Mouse (Mus musculus) c-Kit-positive CD71-positive TER-119-positive erythroid progenitor cells, embryonic 14.5 days (primary cell): ENCODE measurements around the gene Atp6v1e2.

Experiments
- DNase-seq: peaks from one replicate; pipeline ENCODE4 v3.0.0-alpha.2; 2013; ENCODE audit warnings: low spot score

Gene Atp6v1e2

DNA sequence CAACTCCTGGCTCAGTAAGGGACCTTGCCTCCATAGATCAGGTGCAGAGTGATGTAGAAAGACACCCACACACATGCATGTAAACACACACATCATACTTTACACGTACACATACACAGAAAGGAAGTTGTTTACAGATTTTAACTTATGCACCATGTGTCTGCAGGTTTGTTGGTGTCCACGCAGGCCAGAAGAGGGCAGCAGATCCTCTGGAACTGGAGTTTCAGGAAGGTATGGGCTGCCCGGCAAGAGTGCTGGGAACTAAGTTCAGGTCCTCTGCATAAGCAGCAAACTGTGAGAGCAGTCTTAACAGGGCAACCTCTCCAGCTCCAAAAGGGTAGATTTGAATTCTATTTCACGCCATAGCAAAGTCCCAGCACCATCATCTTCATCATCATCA is 32.2 kb downstream of the Atp6v1e2 start:
- DNase-seq, result no peak

DNA sequence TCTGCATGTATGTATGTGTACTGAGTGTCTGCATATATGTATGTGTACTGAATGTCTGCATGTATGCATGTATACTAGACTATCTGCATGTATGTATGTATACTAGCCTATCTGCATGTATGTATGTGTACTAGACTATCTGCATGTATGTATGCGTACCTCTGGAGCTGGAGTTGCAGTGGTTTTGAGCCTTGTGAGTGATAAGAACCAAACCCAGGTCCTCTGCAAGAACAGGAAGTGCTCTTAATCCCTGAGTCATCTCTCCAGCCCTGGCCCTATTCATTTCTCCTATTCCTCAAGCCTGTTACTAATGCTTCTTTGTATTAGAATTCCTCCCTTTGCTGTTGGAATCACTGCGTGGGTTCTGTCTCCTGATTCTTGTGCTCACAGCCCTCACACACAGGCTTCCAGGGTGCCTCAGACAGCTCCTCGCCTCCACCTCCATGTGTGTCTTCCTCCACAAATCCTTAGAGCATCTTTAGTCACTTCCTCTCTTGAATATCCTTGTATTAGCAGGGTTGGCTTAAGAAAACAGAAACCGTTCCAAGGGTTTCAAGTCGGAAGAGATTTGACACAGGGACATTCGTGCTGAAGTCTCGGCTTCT is 34.6 kb downstream of the Atp6v1e2 start:
- no peak for DNase-seq

DNA sequence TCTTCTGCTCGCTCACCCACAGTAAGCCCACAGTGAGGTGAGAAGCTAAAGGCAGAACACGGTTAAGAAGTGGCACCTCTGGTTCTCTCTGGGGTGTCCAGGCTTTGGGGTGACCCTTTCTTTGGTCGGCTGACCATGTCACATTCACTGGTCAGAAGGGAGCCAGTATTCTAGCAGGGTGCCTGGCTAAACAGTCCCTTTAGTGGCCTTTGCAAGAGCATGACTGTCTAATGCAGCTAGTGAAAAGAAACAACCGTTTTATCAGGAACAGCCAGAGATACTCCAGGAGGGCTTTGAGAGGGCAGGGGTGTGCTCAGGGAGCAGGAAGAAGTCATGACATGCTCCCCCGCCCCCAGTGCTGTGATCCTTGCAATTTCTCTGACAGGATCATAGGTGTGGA is 36.4 kb downstream of the Atp6v1e2 start:
- no peak for DNase-seq

DNA sequence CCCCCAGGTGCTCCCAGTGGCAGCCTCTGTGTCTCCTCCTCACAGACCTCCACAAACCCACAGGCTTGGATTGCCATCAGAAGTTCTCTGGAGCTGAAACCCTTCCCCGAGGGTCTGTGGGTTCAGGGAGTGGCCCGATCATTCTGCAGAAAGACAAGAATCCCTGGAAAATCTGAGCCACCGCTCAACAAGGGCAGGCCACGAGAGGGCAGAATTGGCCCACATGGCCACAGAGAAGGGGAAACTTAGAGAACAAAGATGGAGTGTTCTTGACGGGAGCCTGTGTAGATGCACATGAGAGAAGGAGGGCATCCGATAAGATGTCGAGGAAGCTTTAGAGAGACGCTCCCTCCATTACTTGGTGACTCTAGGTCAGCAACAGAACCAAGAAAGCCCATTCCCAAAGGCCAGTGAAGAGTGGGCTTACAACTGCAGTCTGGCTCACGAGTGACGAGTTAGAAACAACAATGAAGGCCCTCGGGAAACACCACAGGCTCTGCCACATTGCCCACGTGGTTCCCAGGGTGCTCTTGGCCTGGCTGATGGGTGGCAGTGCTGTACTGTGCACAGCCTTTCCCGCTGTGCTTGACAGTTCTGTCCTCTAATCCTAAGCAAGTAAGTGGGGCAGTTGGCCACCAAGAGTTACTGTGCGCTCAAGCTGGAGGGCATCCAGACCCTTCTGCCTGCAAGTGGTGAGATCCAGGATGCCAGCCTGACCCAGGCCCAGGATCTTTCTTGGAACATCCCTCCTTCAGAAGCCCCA is 37.8 kb downstream of the Atp6v1e2 start:
- no peak for DNase-seq

DNA sequence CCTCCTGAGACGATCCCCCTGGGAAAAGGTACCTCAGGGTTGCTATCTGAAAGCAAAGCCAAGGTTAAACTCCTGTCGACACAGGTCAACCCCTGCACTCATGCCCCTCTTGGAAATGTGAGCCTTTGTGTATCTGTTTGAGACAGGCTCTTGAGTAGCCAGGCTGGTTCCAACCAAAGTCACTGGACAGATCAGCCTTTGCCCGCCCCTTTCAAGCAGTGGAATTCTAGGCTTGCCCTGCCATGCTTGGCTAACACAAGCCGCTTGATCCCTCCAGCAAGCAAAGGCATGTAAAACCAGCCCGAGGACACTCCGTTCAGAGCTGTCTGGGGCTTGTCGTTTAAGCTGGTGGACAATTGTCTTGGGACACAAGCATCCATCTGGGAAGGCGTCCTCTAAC is 39.4 kb downstream of the Atp6v1e2 start:
- DNase-seq, result no peak

DNA sequence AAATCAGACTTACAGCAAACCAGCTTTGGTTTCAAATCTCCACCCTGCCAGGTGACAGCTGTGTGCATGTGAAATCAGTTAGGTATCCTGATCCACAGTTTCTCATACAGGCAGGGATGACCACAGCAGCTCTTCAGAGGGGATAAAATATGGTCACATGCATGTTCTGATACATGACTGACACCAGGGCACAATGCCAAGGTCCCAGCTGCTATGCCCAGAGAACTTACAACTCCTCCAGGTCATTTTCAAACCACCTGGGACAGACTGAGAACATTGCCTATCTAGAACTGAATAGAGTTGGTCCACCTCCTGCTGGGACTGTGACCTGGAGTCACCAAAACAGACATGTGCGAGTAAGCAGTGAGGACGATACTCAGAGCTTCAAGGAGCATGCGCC is 40.6 kb downstream of the Atp6v1e2 start:
- no peak for DNase-seq

DNA sequence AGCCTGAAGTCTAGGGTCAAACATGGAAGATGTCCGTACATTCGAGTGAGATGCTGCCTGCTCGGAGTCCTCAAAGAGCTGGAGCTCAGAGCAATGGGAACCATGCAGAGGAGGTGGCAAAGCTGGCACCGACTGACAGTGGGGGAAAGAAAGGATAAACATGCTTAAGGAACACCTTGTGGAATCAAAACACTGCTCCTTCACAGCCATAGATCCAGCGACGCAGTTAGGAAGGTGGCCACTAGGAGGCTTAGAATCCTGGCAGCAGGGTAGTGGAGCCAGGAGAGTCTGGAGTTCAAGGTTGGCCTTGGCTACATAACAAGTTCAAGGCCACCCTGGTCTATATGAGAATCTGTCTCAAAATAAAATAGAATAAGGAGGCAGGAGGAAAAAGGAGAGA is 41.1 kb downstream of the Atp6v1e2 start:
- no peak for DNase-seq

DNA sequence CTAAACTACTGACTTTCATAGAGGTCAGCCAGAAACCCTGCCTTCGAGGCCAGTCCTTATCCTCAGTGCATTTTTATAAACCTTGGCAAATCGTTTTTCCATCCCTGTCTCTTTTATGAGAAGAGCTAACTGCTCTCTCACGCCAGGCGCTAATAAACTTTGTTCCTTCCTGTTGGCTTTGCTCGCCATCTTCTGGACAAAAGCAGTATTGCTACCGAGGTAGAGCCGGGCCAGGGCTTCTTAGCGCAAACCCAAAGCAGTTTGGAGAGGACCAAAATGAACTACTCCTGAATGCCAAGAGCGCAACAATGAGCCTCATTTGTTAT is 41.6 kb downstream of the Atp6v1e2 start:
- peak; percentile 33 for DNase-seq

DNA sequence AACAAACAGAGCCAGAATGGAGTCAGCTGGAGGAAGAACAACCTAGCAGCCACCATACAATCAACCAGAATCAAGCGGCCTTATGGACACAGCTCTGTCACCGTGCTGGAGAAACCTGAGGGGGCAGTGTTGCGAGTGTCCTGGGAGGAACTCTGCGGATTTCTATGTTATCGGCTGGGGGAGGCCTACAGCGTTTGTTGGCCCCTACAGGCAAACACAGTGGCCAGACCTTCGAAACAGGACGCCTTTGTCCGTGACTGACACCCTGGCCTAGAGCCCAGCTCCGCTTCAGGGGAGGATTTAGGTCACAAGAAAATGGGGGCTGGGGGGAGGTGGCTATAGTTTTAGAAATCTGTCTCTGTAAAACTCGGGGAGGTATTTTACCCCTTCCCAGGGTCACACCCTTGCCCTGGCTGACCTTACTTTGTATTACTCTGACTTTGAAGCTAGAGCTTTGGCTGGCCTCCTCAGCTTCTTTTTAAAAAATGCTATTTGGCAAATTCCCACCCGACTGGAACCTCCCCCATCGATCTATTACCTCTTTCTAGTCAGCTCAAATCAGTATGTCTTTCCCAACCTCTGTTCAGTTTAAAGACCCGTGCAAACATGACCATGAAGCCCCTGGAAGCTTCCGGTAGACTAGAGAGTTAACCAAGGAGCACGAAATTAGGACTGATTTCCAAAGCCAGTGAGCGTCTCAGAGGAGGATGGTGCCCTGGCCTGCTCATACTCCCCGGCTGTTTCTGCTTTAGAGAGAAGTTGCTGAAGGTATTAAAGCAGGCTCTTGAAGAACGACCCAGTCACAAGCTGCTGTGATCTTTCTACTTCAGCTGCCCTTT is 42.2 kb downstream of the Atp6v1e2 start:
- DNase-seq, result no peak

DNA sequence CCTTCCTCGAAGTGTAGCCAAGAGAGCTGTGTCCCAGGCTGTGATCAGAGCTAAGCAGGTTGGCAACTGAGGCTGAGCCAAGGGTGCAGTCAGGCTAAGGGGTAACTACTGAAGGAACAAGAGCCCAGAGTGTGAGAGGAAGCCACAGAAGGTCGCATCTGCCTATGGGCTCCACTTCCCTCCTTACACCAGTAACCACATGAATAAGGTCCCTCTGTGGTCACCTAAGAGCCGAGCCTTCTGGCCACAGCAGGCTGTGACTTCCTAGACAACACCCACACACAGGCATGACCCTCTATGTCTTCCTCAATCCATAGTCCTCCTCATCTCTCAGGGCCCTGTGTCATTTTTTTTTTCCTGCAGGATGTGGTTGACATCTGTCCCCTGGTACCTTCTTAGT is 43.5 kb downstream of the Atp6v1e2 start:
- no peak for DNase-seq

DNA sequence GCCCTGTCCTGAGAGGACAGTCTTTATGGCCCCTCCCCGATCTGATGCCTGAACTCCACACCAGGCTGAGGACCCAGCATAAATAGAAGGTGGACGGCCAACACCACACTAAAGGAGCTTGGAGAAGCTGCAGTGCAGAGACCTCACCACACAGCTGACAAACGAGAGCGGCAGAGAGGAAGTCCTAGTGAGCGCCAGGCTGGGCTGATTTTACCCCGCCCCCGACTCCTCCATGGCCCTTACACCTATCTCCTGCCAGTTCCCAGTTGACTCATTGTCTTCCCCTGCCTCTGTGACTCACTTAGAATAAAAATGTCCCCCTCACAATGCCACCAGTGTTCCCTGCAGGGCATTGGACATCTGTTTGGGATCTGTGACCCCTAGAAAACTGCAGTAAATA is 44.1 kb downstream of the Atp6v1e2 start:
- no peak for DNase-seq

DNA sequence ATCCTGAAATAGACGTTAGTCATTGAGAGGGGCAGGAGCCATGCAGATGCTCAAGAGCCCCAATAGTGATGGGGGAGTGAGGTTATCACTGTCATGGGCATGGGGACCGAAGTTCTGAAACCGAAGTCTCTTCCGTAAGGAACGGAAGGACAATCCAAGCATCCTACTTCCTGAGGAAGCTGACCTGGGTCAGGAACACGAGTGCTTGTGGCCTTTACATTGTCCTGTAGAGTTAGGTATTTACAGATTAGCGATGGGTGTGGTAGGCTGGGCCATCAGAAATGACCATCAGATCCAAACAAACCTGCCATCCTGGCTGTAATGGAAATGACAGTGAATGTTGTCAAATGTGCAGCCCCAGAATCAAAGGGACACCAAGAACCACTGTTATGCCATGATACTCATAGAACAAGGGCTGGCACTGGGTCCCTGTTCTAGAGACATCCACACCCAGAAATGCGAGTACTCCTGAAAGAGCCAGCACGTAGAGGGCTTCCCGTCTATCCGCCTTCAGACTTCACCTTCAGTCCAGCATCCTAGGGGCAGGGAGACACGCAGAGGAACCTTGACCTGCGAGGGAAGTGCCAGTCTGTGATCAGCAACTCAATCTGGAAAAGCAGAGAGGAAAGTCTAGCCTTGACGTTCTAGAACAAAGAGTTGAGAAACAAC is 45.2 kb downstream of the Atp6v1e2 start:
- no peak for DNase-seq

DNA sequence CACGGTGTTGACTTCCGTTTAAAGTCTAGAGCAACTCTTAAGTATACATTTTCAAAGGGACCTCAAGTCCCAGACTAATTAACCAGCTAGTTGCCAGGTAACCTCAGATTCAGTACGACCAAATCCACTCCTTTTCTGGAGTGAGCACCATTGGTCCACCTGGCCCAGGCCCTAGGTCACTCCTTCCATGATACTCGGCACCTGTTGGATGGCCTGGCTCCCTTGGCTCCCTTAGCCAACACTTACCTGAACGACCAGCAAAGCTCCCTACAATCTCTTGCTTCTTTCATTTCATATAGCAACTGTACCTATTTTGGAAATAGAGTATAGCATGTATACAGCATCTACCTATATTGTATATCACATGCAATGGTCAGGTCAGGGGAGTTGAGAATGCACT is 47.1 kb downstream of the Atp6v1e2 start:
- DNase-seq, result no peak

DNA sequence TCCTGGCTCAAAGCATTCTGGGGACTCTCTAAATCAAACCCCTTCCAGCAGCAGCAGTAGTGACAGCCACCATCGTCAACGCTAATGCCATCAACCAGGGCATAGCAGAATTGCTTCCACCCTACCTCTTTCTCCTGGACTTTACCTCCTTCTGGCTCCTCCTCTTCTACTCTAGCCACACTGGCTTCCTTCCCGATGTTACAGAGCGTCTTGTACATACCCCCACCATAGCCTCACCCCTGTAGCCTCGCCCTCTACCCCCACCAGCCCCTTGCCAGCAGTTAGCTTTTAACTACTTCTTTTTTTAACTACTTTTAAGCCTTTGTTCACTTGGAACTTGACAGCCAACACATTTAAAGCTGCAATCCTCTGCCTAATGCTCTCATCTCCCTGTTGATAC is 47.9 kb downstream of the Atp6v1e2 start:
- no peak for DNase-seq

DNA sequence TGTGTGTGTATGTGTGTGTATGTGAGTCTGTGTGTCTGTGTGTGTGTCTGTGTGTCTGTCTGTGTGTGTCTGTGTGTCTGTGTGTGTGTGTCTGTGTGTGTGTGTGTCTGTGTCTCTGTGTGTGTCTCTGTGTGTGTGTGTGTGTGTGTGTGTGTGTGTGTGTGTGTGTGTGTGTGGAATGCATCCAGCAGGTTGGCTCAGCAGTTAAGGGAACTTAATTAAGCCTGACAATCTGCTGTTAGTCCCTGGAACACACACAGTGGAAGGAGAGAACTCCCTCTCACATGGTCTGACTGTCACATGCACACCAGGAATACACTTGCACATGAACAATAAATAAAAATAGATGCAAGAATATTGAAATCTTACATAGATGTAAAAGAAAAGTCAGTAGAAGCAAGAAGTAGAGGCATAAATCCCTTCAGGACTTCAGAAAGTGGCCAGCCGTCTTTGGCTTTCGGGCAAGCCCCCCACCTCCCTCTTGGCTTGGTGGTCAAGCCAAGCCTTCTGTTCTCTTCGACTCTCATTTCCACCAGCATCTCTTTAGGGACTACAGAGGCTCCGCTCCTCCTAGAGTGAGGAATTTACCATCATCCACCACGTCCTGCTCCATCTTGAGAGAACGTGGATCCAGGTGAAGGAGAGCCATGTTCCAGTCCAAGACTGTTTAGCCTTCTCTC is 50.1 kb downstream of the Atp6v1e2 start:
- no peak for DNase-seq

DNA sequence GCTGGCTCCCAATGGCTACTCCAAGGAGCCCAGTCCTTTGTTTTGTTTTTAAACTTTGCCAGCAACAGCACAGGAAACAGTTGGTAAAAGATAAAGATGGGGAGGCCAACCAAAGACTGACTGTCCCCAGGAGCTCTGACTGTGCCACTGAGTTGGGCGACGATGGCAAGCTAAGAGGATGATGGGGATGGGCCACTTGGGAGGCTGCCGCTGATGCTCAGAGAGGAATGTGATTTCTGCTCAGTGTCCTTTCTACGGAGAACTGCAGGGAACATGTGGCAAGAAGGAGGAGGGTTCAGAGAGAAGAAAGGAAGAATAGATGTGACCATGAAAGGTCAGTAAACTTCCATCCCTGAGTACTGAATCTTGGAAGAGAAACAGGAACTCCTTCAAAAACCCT is 52.5 kb downstream of the Atp6v1e2 start:
- no peak for DNase-seq
